Mouse (Mus musculus): ENCODE results near the gene Slco1a5. TPM values are rescaled to one million over a fixed set of nuclear protein-coding genes. Genes with fewer than 3 reads are reported as not detected.
"Not testable (repeated sequence)": the region's sequence is repeated elsewhere in the genome, so short reads cannot be mapped to it uniquely, and the experiment has no call there.

Slco1a5 gene
- polyA plus RNA-seq, 1 experiment from 2014 or later, result 0.29 TPM

GRCm38 (mm10) chr6:142352099-142352498 lies 29.3 kb upstream of the Slco1a5 start:
- not testable (repeated sequence) for H3K27me3 ChIP-seq (ENCODE audit: control insufficient read depth, insufficient read depth, low read length); H3K9ac ChIP-seq (replicated peaks; ENCODE audit: low read depth, low read length); H3K27ac ChIP-seq (ENCODE audit: low read length); H3K4me2 ChIP-seq (replicated peaks; ENCODE audit: low read depth, low read length); H3K4me3 ChIP-seq (ENCODE audit: low read depth, low read length); H3K4me1 ChIP-seq (ENCODE audit: control insufficient read depth, insufficient read depth, low read length); ATAC-seq (ENCODE audit: insufficient number of reproducible peaks, insufficient read depth, low FRiP score, low read depth); H3K9me3 ChIP-seq (ENCODE audit: control insufficient read depth, low read depth, low read length)
- H3K36me3 ChIP-seq (ENCODE audit: control insufficient read depth, insufficient read depth, low read length), result peaks cover 26% of the 10 kb centered on the region
- 81% methylated on average over 3 of the region's 3 CpGs for WGBS

- Histone ChIP-seq H3K9ac (replicated peaks; ENCODE audit: low read depth, low read length) (no peak overlapping the region), H3K36me3 (ENCODE audit: control insufficient read depth, insufficient read depth, low read length) (peaks cover 16% of the 10 kb centered on the region), H3K4me3 (ENCODE audit: low read depth, low read length) (no peak overlapping the region), H3K27ac (ENCODE audit: low read length) (no peak overlapping the region), H3K27me3 (ENCODE audit: control insufficient read depth, insufficient read depth, low read length) (no peaks in the 10 kb centered on the region), H3K4me1 (ENCODE audit: control insufficient read depth, insufficient read depth, low read length) (peaks cover 7% of the 10 kb centered on the region; the same call in 1 of the 2 replicates), H3K9me3 (ENCODE audit: control insufficient read depth, low read depth, low read length) (no peaks in the 10 kb centered on the region), H3K4me2 (replicated peaks; ENCODE audit: low read depth, low read length) (no peak overlapping the region)
- no peak for ATAC-seq (ENCODE audit: insufficient number of reproducible peaks, insufficient read depth, low FRiP score, low read depth)
- WGBS, result 69% methylated on average over 11 of the region's 11 CpGs
These were observed 24.9 kb upstream of the Slco1a5 start for GRCm38 (mm10) chr6:142347431-142348385.

GRCm38 (mm10) chr6:142346181-142347110 lies 23.7 kb upstream of the Slco1a5 start:
- WGBS, result 41% methylated on average over 12 of the region's 12 CpGs

GRCm38 (mm10) chr6:142345440-142346038 lies 22.8 kb upstream of the Slco1a5 start, which contains the start of gene Pyroxd1:
TSS of gene Pyroxd1 (plus strand) at chr6:142345654.
- no peaks in the 10 kb centered on the region for H3K9me3 ChIP-seq (ENCODE audit: control insufficient read depth, low read depth, low read length)
- under 1% methylated on average over 48 of the region's 48 CpGs for WGBS
- no peaks in the 10 kb centered on the region for H3K27me3 ChIP-seq (ENCODE audit: control insufficient read depth, insufficient read depth, low read length)
- H3K4me3 ChIP-seq (ENCODE audit: low read depth, low read length), result peak within 1 kb of the TSS; percentile 63
- H3K36me3 ChIP-seq (ENCODE audit: control insufficient read depth, insufficient read depth, low read length), result peaks cover 10% of the 10 kb centered on the region
- H3K4me1 ChIP-seq (ENCODE audit: control insufficient read depth, insufficient read depth, low read length), result peaks cover 7% of the 10 kb centered on the region; the same call in 1 of the 2 replicates
- H3K9ac ChIP-seq (replicated peaks; ENCODE audit: low read depth, low read length), result peak within 1 kb of the TSS; percentile 45
- H3K27ac ChIP-seq (ENCODE audit: low read length), result peak within 1 kb of the TSS; percentile 84
- ATAC-seq (ENCODE audit: insufficient number of reproducible peaks, insufficient read depth, low FRiP score, low read depth), result peak; percentile 94
- peak within 1 kb of the TSS; percentile 53 for H3K4me2 ChIP-seq (replicated peaks; ENCODE audit: low read depth, low read length)

More at GRCm38 (mm10) chr6:142346181-142347110, 23.7 kb upstream of the Slco1a5 start:
- Histone ChIP-seq H3K4me1 (ENCODE audit: control insufficient read depth, insufficient read depth, low read length) (peaks cover 7% of the 10 kb centered on the region; the same call in 1 of the 2 replicates), H3K9me3 (ENCODE audit: control insufficient read depth, low read depth, low read length) (no peaks in the 10 kb centered on the region), H3K9ac (replicated peaks; ENCODE audit: low read depth, low read length) (peak overlapping the region; percentile 45), H3K4me2 (replicated peaks; ENCODE audit: low read depth, low read length) (peak overlapping the region; percentile 53), H3K36me3 (ENCODE audit: control insufficient read depth, insufficient read depth, low read length) (peaks cover 16% of the 10 kb centered on the region), H3K27me3 (ENCODE audit: control insufficient read depth, insufficient read depth, low read length) (no peaks in the 10 kb centered on the region), H3K27ac (ENCODE audit: low read length) (peak overlapping the region; percentile 84; the same call in 1 of the 2 replicates), H3K4me3 (ENCODE audit: low read depth, low read length) (peak overlapping the region; percentile 63)
- peak; percentile 40; the same call in 1 of the 2 replicates for ATAC-seq (ENCODE audit: insufficient number of reproducible peaks, insufficient read depth, low FRiP score, low read depth)

GRCm38 (mm10) chr6:142343561-142343960 lies 20.8 kb upstream of the Slco1a5 start:
- Histone ChIP-seq H3K9ac (replicated peaks; ENCODE audit: low read depth, low read length) (no peak overlapping the region), H3K9me3 (ENCODE audit: control insufficient read depth, low read depth, low read length) (no peaks in the 10 kb centered on the region), H3K27ac (ENCODE audit: low read length) (no peak overlapping the region), H3K4me2 (replicated peaks; ENCODE audit: low read depth, low read length) (no peak overlapping the region), H3K36me3 (ENCODE audit: control insufficient read depth, insufficient read depth, low read length) (no peaks in the 10 kb centered on the region), H3K27me3 (ENCODE audit: control insufficient read depth, insufficient read depth, low read length) (no peaks in the 10 kb centered on the region), H3K4me3 (ENCODE audit: low read depth, low read length) (no peak overlapping the region), H3K4me1 (ENCODE audit: control insufficient read depth, insufficient read depth, low read length) (peaks cover 7% of the 10 kb centered on the region; the same call in 1 of the 2 replicates)
- no peak for ATAC-seq (ENCODE audit: insufficient number of reproducible peaks, insufficient read depth, low FRiP score, low read depth)
- 71% methylated on average over 2 of the region's 2 CpGs for WGBS

- Histone ChIP-seq H3K27ac (ENCODE audit: low read length) (no peak overlapping the region), H3K9ac (replicated peaks; ENCODE audit: low read depth, low read length) (no peak overlapping the region), H3K4me1 (ENCODE audit: control insufficient read depth, insufficient read depth, low read length) (no peaks in the 10 kb centered on the region), H3K36me3 (ENCODE audit: control insufficient read depth, insufficient read depth, low read length) (no peaks in the 10 kb centered on the region), H3K27me3 (ENCODE audit: control insufficient read depth, insufficient read depth, low read length) (no peaks in the 10 kb centered on the region), H3K9me3 (ENCODE audit: control insufficient read depth, low read depth, low read length) (no peaks in the 10 kb centered on the region), H3K4me3 (ENCODE audit: low read depth, low read length) (no peak overlapping the region), H3K4me2 (replicated peaks; ENCODE audit: low read depth, low read length) (no peak overlapping the region)
- no peak for ATAC-seq (ENCODE audit: insufficient number of reproducible peaks, insufficient read depth, low FRiP score, low read depth)
- WGBS, result 29% methylated on average over 2 of the region's 2 CpGs
These were observed 16.8 kb upstream of the Slco1a5 start for GRCm38 (mm10) chr6:142339576-142339975.

GRCm38 (mm10) chr6:142338961-142339360 lies 16.2 kb upstream of the Slco1a5 start:
- Histone ChIP-seq H3K4me1 (ENCODE audit: control insufficient read depth, insufficient read depth, low read length) (no peaks in the 10 kb centered on the region), H3K9ac (replicated peaks; ENCODE audit: low read depth, low read length) (no peak overlapping the region), H3K4me3 (ENCODE audit: low read depth, low read length) (no peak overlapping the region), H3K9me3 (ENCODE audit: control insufficient read depth, low read depth, low read length) (no peaks in the 10 kb centered on the region), H3K36me3 (ENCODE audit: control insufficient read depth, insufficient read depth, low read length) (no peaks in the 10 kb centered on the region), H3K27ac (ENCODE audit: low read length) (no peak overlapping the region), H3K4me2 (replicated peaks; ENCODE audit: low read depth, low read length) (no peak overlapping the region), H3K27me3 (ENCODE audit: control insufficient read depth, insufficient read depth, low read length) (no peaks in the 10 kb centered on the region)
- ATAC-seq (ENCODE audit: insufficient number of reproducible peaks, insufficient read depth, low FRiP score, low read depth), result no peak
- 71% methylated on average over 2 of the region's 2 CpGs for WGBS

GRCm38 (mm10) chr6:142329201-142329600 lies 6.4 kb upstream of the Slco1a5 start:
- H3K4me1 ChIP-seq (ENCODE audit: control insufficient read depth, insufficient read depth, low read length), result no peaks in the 10 kb centered on the region
- WGBS, result 48% methylated on average over 1 of the region's 1 CpGs
- no peak for ATAC-seq (ENCODE audit: insufficient number of reproducible peaks, insufficient read depth, low FRiP score, low read depth)
- no peak overlapping the region for H3K9ac ChIP-seq (replicated peaks; ENCODE audit: low read depth, low read length)
- no peaks in the 10 kb centered on the region for H3K9me3 ChIP-seq (ENCODE audit: control insufficient read depth, low read depth, low read length)
- no peaks in the 10 kb centered on the region for H3K36me3 ChIP-seq (ENCODE audit: control insufficient read depth, insufficient read depth, low read length)
- H3K4me2 ChIP-seq (replicated peaks; ENCODE audit: low read depth, low read length), result no peak overlapping the region
- H3K27me3 ChIP-seq (ENCODE audit: control insufficient read depth, insufficient read depth, low read length), result no peaks in the 10 kb centered on the region
- H3K27ac ChIP-seq (ENCODE audit: low read length), result no peak overlapping the region
- H3K4me3 ChIP-seq (ENCODE audit: low read depth, low read length), result no peak overlapping the region

All from stomach, embryonic 14.5 days (tissue).